Mouse (Mus musculus) adrenal gland, adult 2 months (tissue): ENCODE results near the gene Actl7b. TPM values are rescaled to one million over a fixed set of nuclear protein-coding genes. Genes with fewer than 3 reads are reported as not detected.

Experiments
- DNase-seq: peaks from one replicate; pipeline ENCODE4 v3.0.0; 2021
- long read RNA-seq: library from polyadenylated mRNA; stranded (forward); transcript quantifications from one replicate; pipeline ENCODE4 v2.0.0, GENCODE M21; 2021
- polyA plus RNA-seq: library from polyadenylated mRNA; depleted of rRNA; stranded (reverse); fragments of >200 nt; gene quantifications from 2 replicates; pipeline ENCODE4 v1.2.3, GENCODE M21; 2012; rRNA removed
- total RNA-seq, 2 experiments: library from RNA; stranded (reverse); gene quantifications; 2 replicates each; pipeline ENCODE4 v1.2.3; 2021

The Actl7b gene
- under 1 TPM in 1 of 2 experiments, not detected in 1; 0.20 TPM for total RNA-seq
- polyA plus RNA-seq, result not detected in 2 replicates
- long read RNA-seq, result 0 reads

- DNase-seq, result no peak
Observed at GRCm38 (mm10) chr4:56741041-56741493, at the start of gene Actl7b. Actl7b (minus strand) TSS chr4:56741443.

DNA sequence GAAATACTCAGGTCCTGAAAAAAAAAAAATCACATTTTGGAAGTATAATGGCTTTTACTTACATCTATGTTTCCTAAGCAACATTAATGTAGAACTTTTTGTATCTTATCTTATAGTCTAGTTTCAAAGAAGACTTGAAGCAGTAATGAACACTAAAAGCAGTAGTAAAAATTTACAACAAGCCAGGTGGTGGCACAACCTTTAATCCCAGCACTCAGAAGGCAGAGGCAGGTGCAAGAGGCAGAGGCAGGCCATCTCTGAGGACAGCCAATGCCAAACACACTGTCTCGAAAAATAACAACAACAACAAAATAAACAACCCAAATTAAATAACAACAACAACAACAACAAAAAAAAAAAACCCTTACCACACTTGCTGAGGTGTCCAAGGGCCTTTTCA is 29.8 kb upstream of the Actl7b start:
- no peak for DNase-seq

GRCm38 (mm10) chr4:56768913-56769312 is 27.7 kb upstream of the Actl7b start:
- no peak for DNase-seq

- DNase-seq, result no peak
Observed at GRCm38 (mm10) chr4:56767861-56768284, 26.6 kb upstream of the Actl7b start.

DNA sequence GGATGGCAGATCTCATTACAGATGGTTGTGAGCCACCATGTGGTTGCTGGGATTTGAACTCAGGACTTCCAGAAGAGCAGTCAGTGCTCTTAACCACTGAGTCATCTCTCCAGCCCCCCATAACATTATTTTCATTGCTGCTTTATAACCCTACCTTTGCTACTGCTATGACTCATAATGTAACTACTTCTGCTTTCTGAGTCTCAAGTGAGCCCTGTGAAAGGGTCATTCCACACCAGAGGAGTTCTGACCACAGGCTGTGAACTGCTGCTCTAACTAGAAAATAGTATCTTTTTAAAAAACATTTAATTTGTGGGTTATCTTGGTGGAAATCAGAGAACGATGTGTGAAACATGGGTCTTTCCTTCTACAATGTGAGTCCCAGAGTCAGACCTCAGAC is 16.4 kb upstream of the Actl7b start:
- no peak for DNase-seq

- DNase-seq, result no peak
Observed at GRCm38 (mm10) chr4:56756966-56757600, 15.8 kb upstream of the Actl7b start.

GRCm38 (mm10) chr4:56756021-56756420 is 14.8 kb upstream of the Actl7b start:
- no peak for DNase-seq

- DNase-seq, result no peak
Observed at GRCm38 (mm10) chr4:56747456-56747855, 6.2 kb upstream of the Actl7b start.

- no peak for DNase-seq
Observed at GRCm38 (mm10) chr4:56746345-56746744, 5.1 kb upstream of the Actl7b start.

GRCm38 (mm10) chr4:56743363-56744195 is 2.3 kb upstream of the Actl7b start, which contains the start of gene Actl7a:
Actl7a (plus strand) TSS chr4:56743413.
- DNase-seq, result no peak

- DNase-seq, result no peak
Observed at GRCm38 (mm10) chr4:56742698-56743097, 1.5 kb upstream of the Actl7b start.

- no peak for DNase-seq
Observed at GRCm38 (mm10) chr4:56740611-56741010, 632 bp downstream of the Actl7b start.

DNA sequence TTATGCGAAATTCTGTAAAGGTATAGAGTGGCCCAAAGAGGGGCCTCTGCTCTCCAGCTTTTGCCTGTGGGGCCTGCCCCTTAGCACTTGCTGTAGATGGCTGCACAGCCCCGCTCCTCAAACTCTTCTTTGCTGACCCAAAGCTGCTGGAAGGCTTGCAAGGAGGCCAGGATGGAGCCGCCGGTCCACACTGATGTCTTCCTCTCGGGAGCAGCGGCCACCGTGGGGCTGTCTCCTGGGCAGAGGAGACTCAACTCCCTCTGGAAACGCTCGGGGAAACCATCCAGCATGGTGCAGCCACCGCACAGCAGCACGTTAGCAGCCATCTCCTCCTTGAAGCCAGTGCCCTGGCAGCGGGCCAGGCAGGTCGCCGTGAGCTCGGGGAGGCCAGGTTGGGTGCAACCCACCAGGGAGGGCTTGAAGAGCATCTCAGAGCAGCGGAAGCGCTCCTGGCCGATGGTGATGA is 1.2 kb downstream of the Actl7b start, which contains the start of gene Gm26657:
TSS of gene Gm26657 (plus strand) at position 51 of the 466 bp plus-strand sequence.
- DNase-seq, result no peak

- DNase-seq, result no peak
Observed at GRCm38 (mm10) chr4:56725839-56726238, 15.4 kb downstream of the Actl7b start.

DNA sequence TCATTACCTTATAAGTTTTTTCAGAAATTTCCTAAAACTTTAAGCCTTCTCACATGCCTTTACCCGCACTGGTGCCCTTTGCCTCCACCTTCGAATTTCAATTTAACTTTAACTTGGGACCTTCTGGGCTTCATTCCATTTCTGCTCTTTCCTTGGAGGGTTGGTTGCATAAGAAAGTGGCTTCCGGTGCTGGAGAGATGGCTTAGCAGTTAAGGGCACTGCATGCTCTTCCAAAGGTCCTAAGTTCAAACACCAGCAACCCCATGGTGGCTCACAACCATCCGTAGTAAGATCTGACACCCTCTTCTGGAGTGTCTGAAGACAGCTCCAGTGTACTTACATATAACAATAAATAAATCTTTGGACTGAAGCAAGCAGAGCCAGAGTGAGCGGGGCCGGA is 18.0 kb downstream of the Actl7b start:
- no peak for DNase-seq

DNA sequence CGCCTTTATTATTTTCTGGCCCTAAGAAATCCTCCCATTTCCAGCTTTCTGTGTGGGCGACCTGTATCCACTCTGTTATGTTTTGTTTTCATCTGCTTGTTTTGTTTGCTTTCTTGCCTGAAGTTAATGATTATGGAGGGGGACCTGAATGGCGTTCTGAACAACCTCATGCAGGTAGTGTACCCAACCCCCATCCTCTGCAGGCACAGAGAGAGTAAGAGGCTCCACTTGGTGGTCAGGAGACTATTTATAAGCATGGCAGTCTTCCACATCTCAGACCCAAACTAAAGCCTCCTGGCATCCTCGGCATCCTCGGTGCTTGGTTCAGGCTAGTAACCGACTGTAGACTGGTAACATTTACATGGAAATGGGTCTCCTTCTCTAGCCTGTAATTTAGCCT is 18.9 kb downstream of the Actl7b start:
- no peak for DNase-seq

DNA sequence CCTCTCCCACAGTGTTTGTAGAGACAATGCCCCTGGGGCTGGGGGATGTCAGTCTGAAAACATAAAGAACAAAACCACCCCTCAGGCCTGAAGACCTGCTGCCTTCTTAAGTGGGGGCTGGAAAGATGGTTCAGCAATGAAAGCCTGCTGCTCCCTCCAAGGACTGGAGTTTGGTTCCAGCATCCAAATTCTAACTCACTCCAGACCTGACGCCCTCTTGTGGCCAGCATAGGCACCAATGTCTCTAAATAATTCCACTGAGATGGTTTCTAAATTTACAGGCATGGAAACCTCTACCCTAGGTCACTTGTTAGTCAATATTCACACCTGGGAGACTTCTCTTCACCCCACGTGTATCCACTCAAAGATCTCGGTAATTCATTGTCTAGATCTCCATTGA is 19.8 kb downstream of the Actl7b start:
- DNase-seq, result peak; percentile 15

- DNase-seq, result no peak
Observed at GRCm38 (mm10) chr4:56720403-56720802, 20.8 kb downstream of the Actl7b start.

- peak; percentile 49 for DNase-seq
Observed at GRCm38 (mm10) chr4:56719456-56719855, 21.8 kb downstream of the Actl7b start.

DNA sequence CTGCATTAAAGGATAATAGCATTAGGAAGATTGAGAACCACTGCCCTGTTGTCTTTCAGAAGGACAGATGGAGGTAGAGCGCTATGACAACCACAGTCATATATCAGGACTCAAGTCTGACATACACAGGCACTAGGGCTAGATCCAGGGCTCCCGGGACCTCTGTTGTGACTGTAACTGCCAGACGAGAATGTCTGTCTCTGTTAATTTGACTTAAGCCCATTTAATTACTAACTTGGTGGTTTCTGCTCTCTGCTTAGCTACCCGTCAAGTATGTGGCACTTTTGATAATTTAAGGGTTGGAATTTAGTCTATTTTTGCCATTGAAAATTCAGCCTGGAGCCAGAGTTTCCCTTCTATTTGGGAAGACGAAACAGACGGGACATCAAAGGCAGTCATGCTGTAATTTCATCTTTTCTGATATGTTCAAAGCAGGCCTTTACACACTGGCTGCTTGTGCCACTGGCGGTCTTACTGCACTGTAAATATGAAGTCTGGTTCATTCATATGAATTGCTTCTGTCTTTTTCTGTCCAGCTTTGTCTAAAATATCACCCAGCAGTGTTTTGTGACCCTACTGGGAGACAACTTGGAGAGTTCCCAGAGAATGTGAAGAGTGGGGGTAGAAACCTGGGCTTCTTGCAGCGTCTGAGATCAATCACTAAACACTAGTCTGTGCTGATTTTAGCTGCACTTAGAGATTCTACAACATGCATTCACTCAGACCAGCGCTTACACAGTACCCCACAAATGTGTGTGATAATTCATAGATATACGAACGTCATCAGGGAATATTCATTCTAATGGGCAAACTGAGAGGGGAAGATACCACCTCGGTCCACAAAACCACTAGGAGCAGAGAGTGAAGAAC is 22.4 kb downstream of the Actl7b start:
- no peak for DNase-seq

GRCm38 (mm10) chr4:56717932-56718331 is 23.3 kb downstream of the Actl7b start:
- DNase-seq, result no peak

DNA sequence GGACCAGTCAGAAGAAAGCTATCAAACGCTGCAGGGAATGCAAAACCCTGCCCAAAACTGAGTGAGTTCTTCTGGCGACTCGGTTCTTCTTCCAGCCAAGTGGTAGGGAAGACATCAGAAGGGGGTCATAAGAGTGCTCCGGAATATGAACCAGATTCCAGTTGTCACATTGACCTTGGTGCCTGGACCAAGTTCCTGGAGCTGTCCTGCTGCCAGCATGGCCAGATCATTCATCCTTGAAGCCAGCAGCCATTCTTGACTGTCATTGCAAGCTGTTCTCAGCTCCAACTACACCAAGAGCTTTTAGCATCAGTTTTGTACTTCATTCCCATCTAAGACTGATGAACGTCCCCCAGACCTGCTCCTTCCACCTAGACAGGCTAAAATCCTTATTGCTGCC is 24.4 kb downstream of the Actl7b start:
- peak; percentile 66 for DNase-seq
